Mouse (Mus musculus) testis, postnatal 14 days (tissue): ENCODE measurements around the gene Gcc1.

Experiments
- DNase-seq: peaks from one replicate; pipeline ENCODE4 v3.0.0; 2021; ENCODE audit warnings: low spot score

Gcc1 gene

GRCm38 (mm10) chr6:28421469-28422000, 6.7 kb downstream of the Gcc1 start:
- peak; percentile 91 for DNase-seq

- no peak for DNase-seq
Measured at GRCm38 (mm10) chr6:28420865-28421264, 7.3 kb downstream of the Gcc1 start.

DNA sequence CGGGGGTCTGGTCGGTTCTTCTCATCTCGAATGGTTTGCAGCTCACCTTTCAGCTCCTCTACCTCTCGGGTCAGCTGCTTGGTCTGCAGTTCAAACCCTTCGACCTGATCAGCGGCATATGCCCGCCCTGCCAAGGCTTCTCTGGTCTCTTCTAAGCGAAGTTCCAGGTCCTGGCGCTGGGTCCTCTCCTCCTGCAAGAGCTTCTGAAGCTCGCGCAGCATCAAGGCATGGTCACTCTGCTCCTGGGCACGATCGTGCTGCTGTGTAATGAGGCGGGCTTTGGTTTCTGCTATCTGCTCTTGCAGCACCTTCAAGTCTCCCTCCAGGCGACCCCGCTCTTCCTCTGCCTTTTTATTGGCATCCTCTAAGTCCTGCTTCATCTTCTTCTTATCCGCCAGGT, 7.8 kb downstream of the Gcc1 start:
- DNase-seq: no peak

DNA sequence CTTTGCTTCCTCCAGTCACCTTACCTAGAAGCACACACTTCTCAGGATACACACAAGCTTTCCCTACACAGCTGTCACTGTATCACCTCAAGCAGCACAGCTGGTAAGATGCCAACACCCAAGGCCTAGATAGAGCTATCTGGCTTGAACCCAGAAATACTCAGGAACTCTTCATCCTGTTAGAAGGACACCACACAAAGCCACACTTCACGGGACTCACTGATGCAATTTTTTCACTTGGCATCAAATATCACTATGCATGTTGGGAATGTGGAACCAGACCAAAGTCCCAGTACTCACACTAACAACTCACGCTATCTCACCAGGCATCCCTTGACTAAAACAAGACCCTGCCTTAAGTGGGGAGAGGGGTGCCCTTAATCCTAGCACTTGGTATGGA, 8.5 kb downstream of the Gcc1 start:
- peak; percentile 43 for DNase-seq

DNA sequence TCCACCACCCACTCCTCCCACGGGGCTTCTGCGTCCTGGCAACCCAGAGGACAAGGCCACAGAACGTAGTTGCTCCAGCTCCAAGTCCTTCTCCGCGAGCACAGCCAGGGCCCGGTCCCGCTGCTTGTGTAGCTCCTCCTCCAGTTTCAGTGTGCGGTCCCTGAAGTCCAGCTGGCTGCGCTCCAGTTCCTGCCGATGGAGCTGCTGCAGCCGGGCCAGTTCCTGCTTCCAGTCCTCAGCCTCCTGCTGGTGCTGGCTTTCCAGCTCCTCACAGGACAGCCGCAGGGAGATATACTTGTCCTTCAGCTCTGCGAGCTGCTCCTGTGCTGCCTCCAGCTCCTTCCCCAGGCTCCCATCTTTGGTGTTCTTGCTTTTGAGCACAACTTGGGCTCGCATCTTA, 9.7 kb downstream of the Gcc1 start:
- DNase-seq: peak; percentile 80

- no peak for DNase-seq
Measured at GRCm38 (mm10) chr6:28416981-28417380, 11.2 kb downstream of the Gcc1 start.

GRCm38 (mm10) chr6:28411236-28411635, 17.0 kb downstream of the Gcc1 start:
- no peak for DNase-seq

GRCm38 (mm10) chr6:28410053-28410452, 18.1 kb downstream of the Gcc1 start:
- DNase-seq: no peak

GRCm38 (mm10) chr6:28399791-28400190, 28.4 kb downstream of the Gcc1 start:
- DNase-seq: no peak

DNA sequence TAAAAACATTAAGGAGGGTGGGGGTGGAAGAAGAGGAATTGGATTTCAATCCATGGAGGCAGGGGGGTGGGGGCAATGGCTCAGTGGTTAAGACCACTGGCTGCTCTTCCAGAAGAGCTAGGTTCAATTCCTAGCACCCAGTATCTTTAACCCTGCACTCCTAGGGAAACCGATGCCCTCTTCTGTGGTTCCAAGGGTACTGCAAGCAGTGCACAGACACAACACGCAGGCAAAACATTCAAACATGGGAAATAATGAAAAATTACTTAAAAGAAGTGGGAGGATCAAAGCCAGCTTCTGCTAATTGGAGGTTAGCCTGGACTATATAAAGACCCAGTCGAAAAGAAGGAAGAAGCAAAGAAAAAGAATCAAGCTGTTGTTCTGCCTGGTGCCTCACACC, 29.5 kb downstream of the Gcc1 start:
- no peak for DNase-seq

GRCm38 (mm10) chr6:28397681-28398203, 30.4 kb downstream of the Gcc1 start, which contains the start of gene Zfp800:
Zfp800 (minus strand) TSS chr6:28398005.
- no peak for DNase-seq

- no peak for DNase-seq
Measured at GRCm38 (mm10) chr6:28396853-28397457, 31.2 kb downstream of the Gcc1 start.

GRCm38 (mm10) chr6:28396051-28396852, 31.9 kb downstream of the Gcc1 start:
- no peak for DNase-seq

DNA sequence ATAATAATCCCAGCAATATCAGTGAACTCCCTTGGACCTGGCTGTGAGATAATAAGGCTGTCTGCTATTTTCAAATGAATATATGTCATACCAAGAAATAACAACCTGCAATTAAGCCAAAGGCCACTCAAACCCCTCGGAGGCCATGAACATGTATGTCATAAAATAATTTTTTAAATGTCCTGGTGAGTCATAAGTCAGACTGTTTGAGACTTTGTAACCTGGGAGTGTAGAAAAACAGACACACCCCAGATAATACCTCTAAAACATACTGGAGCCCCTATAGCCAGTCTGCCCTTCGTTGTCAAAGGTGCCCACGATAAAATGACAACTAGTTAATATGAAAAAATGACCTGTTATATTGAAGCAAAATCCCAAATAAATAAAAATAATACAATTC, 39.2 kb downstream of the Gcc1 start:
- DNase-seq: no peak

DNA sequence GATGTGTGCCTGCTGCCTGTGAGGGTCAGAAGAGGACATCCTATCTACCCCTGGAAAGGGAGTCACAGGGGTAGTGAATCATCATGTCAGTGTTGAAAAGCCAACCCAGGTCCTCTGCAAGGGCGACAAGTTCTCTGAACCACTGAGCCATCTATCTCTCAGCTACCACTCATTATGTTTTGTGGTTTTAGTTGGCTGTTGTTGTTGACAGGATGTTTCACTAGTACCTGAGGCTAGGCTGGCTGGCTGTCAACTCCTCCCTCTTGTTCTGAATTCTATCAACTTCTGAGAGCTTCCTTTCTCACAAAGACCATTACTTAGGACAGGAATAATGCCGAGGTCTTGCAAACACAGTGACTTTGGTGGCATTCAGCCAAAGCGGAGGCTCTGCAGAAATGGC, 43.0 kb downstream of the Gcc1 start:
- no peak for DNase-seq

GRCm38 (mm10) chr6:28381983-28382382, 46.2 kb downstream of the Gcc1 start:
- no peak for DNase-seq

DNA sequence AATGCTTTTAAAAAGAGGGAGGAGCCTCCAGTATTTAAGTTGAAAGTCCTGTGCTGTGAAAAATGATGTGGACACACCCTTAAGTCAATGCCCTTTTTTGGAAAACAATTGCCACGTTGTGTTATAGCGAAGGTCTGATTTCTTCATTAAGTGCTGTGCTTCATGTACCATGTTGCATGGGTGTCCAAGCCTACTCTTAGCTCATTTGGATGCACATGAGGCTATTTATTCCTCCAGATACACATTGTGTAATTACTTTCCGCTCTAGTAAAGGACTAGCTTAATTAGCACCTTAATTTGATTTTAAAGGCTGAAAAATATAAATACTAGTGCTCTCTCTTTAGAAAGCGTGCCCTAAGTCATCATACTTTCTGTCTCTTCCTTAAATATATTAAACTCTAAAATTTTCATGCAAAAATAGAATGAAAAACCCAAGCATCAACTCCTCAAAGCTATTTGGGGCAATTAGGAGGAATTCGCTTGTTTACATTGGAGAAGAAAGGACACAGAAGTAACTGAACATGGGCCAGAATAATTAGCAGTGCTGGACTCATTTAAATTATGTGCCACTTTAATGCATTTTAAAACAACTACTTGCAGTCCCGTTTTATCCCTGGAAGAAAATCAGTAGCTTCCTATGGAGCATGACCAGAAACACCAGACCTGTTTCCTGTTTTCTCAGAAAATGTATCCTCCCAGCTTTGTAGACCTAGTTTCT, 58.1 kb downstream of the Gcc1 start:
- no peak for DNase-seq

DNA sequence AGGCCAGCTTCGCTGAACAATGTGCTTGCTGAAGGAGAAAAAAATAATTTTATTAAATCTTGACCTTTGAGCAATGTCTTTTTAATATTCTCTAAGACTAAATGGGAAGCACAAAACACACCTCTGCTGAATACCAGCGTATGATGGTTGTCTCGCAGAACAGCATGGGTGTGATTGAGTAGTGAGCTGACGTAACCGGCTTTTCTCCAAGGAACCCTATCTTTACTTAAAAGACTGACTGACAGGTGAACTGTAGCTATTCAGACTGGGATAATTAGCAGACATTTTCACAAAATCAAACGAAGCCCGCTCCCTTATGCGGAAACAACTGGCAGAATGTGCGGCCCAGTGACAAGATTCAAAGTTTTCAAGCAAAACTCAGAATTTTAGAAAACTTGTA, 60.6 kb downstream of the Gcc1 start:
- DNase-seq: no peak
